Mouse (Mus musculus) liver, postnatal 0 days (tissue): ENCODE measurements around the gene Zswim1. TPM values are rescaled to one million over a fixed set of nuclear protein-coding genes. Genes with fewer than 3 reads are reported as not detected.

Experiments
- ATAC-seq: fragments of 200-750 bp; cut with Nextera tagmentation; 2 replicates; pipeline ENCODE4 v1.8.0; 2017; ENCODE audit warnings: mild to moderate bottlenecking, moderate library complexity
- DNase-seq: peaks from one replicate; pipeline ENCODE4 v3.0.0-alpha.2; 2016
- H3K27ac ChIP-seq: fragments of 300-500 bp; sonication (generic); 2 replicates; pipeline ENCODE4 v1.5.1; 2014; ENCODE audit warnings: antibody characterized with exemption, moderate library complexity, mild to moderate bottlenecking, low read depth
- H3K27me3 ChIP-seq: fragments of 300-500 bp; sonication (generic); 2 replicates; pipeline ENCODE4 v1.6.1; 2014; ENCODE audit warnings: low read length, control low read depth, mixed read lengths; ENCODE audit not compliant: insufficient read depth
- H3K36me3 ChIP-seq: fragments of 300-500 bp; sonication (generic); replicated peaks from 2 replicates; pipeline ENCODE4 v1.6.1; 2014; ENCODE audit warnings: mild to moderate bottlenecking, control low read depth, low read length, moderate library complexity, mixed read lengths; ENCODE audit not compliant: insufficient read depth
- H3K4me1 ChIP-seq: fragments of 300-500 bp; sonication (generic); 2 replicates; pipeline ENCODE4 v1.6.1; 2014; ENCODE audit warnings: antibody characterized with exemption, mild to moderate bottlenecking, control low read depth; ENCODE audit not compliant: insufficient read depth
- H3K4me2 ChIP-seq: fragments of 300-500 bp; sonication (generic); 2 replicates; pipeline ENCODE4 v1.6.1; 2014; ENCODE audit warnings: low read depth, mild to moderate bottlenecking, low read length, moderate library complexity, mixed read lengths
- H3K4me3 ChIP-seq: fragments of 300-500 bp; sonication (generic); 2 replicates; pipeline ENCODE4 v1.5.1; 2014; ENCODE audit warnings: low read depth, low read length
- H3K9ac ChIP-seq: fragments of 300-500 bp; sonication (generic); replicated peaks from 2 replicates; pipeline ENCODE4 v1.6.1; 2014; ENCODE audit warnings: mild to moderate bottlenecking, moderate library complexity
- H3K9me3 ChIP-seq: fragments of 300-500 bp; sonication (generic); 2 replicates; pipeline ENCODE4 v1.6.1; 2016; ENCODE audit warnings: mild to moderate bottlenecking, control low read depth, low read length, mixed read lengths
- CTCF ChIP-seq: sonication (generic); IDR thresholded peaks from 2 replicates; pipeline ENCODE4 v1.5.1; 2016; ENCODE audit warnings: antibody characterized with exemption, low read depth
- EP300 ChIP-seq: IDR thresholded peaks from 2 replicates; pipeline ENCODE4 v1.6.1; 2016; ENCODE audit warnings: antibody characterized with exemption, low read depth, mild to moderate bottlenecking
- WGBS: fragments of 180-500 bp; shearing (Covaris S2); extraction: QIAGEN DNeasy Blood & Tissue Kit; methylation state at CpG from one replicate; pipeline ENCODE4 v1.1.7; 2014; ENCODE audit not compliant: insufficient replicate concordance; 5-methylcytosine and 5-hydroxymethylcytosine counted together
- polyA plus RNA-seq: library from polyadenylated mRNA; unstranded; fragments of >200 nt; fragmentation: Nextera tagmentation; extraction: Ambion mirVana; gene quantifications from 2 replicates; pipeline ENCODE4 v1.2.1, GENCODE M21; 2015

Gene Zswim1
- polyA plus RNA-seq, 1 experiment from 2014 or later, result 3.1 TPM

DNA sequence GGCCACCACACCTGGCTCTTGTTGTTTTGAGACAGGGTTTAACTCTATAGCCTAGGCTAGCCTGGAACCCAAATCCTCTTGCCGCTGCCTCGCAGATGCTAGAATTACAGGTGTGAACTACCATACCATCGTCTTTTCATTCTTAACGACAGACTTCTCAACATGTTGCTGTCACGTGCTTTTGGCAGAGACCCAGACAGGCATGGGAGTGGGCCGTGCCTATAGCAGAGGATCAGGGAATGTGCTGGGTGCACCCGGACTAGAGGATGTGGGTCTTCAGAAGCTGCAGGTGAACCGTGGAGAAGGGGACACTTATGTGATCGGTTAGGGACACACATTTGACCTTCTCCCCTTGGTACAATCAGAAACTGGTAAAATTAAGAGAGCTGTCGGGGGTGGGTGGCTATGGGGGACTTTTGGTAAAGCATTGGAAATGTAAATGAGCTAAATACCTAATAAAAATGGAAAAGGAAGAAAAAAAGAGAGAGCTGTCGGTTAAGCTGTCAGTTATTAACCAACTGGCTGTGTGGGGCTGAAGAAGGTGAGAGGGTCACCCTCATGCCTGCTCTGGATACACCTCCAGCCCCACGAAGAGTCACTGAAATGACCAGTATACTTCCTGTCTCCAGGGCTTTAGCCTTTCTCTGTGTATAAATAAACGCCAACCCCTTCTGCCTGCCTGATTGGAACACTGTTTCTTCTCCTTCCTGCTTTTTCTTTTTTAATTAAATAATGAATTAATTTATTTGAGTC, 22.1 kb upstream of the Zswim1 start:
- Histone ChIP-seq H3K4me3 (no peak overlapping the region), H3K9me3 (no peaks in the 10 kb centered on the region), H3K27ac (no peak overlapping the region), H3K27me3 (no peaks in the 10 kb centered on the region), H3K4me1 (peaks cover 14% of the 10 kb centered on the region), H3K9ac (no peak overlapping the region), H3K36me3 (peaks cover 41% of the 10 kb centered on the region), H3K4me2 (no peak overlapping the region)
- ATAC-seq, result no peak
- no peak for TF ChIP-seq CTCF
- TF ChIP-seq EP300, result no peak
- no peak for DNase-seq
- 86% methylated on average over 13 of the region's 13 CpGs for WGBS

DNA sequence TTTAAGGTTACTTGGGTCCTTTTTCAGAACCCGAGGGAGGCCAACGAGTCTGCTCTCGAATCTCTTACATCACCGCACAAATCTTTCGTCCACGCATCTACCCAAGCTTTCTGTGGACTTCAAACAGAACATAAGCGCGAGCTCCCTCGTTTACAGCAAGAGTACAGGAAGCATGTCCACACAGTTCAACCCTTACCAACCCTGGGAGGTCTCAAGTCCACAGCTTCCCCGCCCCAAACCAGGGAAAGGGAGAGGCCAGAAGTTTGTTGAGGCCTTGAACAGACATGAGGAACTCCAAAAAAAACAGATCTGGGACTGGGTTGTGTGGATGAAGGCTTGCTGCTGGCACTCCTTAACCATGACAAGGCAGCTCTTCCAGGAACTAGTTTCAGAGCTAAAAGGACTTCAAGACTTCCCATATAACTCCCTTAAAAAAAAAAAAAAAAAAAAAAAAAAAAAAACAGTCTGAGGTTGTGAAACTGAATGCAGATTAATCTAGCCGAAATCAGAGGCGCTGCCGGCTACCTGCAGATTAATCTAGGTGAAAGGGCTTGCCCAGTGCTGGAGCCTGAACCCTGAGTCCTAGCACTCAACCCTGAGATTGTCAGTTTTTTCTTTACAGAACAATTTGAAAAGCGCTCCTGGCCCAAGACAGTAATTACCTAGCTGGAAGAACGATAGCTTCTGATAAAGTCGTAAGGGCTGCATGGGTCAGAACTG, 19.1 kb upstream of the Zswim1 start:
- WGBS, result 73% methylated on average over 16 of the region's 16 CpGs
- Histone ChIP-seq H3K9ac (peak overlapping the region; percentile 82), H3K27ac (peak overlapping the region; percentile 93), H3K4me2 (peak overlapping the region; percentile 77), H3K27me3 (no peaks in the 10 kb centered on the region), H3K9me3 (no peaks in the 10 kb centered on the region), H3K4me1 (peaks cover 29% of the 10 kb centered on the region), H3K4me3 (peak overlapping the region; percentile 85), H3K36me3 (peaks cover 21% of the 10 kb centered on the region)
- ATAC-seq (no peak), DNase-seq (no peak)
- no peak for TF ChIP-seq EP300
- TF ChIP-seq CTCF, result no peak

DNA sequence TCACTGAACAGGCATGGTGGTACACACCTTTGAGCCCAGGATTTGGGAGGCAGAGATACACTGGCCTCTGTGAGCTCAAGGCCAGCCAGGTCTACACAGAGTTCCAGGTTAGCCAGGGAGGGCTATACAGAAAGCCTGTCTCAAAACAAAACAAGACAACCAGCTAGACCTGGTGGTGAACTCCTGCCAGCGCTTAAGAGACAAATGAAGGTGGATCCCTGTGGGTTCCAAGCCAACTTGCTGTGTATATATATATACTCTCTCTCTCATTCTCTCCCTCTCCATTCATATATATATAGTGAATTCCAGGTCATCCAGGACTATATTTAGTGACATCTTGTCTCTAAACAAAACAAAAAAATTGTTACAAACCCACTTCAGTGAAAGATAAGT, 18.6 kb upstream of the Zswim1 start:
- ATAC-seq (no peak), DNase-seq (no peak)
- Histone ChIP-seq H3K9me3 (no peaks in the 10 kb centered on the region), H3K4me1 (peaks cover 29% of the 10 kb centered on the region), H3K4me3 (peak overlapping the region; percentile 85), H3K27me3 (no peaks in the 10 kb centered on the region), H3K36me3 (peaks cover 21% of the 10 kb centered on the region), H3K27ac (peak overlapping the region; percentile 93), H3K9ac (peak overlapping the region; percentile 82), H3K4me2 (peak overlapping the region; percentile 77)
- 59% methylated on average over 1 of the region's 1 CpGs for WGBS
- TF ChIP-seq EP300 (no peak), CTCF (no peak)

DNA sequence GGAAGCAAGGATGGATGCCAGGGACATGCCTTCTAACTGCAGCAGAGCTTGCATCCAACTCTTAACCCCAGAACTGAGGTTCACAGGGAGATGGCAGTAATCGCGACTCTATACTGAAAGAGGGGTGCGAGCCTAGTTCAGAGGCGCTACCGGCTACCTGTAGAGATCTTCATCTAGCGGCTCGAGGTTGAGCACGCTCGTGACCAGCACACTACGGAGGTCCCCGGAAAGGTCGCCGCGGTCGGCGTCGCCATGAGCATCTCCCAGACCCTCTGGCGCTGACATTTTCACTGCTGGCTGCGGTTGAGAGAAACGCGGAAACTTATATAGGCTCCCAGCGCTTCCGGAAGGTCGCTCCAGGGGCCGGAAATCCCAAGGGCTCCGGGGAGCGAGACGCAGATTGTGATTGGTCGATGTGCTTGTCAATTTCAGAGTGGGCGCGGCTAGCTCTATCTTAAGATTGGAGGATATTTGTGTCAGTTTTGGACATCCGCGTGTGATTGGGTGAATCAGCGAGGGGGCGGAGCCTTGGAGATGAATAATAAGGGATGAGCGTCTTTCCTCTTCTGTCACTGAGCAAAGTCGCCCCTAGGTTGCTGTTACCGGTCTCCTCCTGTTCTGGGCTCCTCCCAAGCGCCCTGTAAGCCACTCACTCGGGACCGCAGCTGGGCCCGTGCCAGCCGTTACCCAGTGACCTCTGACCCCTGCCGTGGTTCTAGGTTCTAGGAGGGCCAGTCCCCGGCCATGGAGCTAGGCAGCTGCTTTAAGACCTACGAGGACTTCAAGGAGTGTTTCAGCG, 17.8 kb upstream of the Zswim1 start, which contains the start of the genes Acot8 and Zswim3:
Acot8 (minus strand) TSS at position 350 of the 799 bp plus-strand sequence.
Zswim3 (plus strand) TSS at position 566 of the 799 bp plus-strand sequence.
- no peaks in the 10 kb centered on the region for H3K27me3 ChIP-seq
- H3K36me3 ChIP-seq, result peaks cover 18% of the 10 kb centered on the region
- H3K4me3 ChIP-seq, result peak within 1 kb of the TSS; percentile 85
- H3K4me1 ChIP-seq, result peaks cover 29% of the 10 kb centered on the region
- peak; percentile 96 for ATAC-seq
- DNase-seq, result peak; percentile 98
- peak within 1 kb of the TSS; percentile 83 for H3K4me2 ChIP-seq
- H3K9me3 ChIP-seq, result no peaks in the 10 kb centered on the region
- TF ChIP-seq CTCF (no peak), EP300 (peak; percentile 86)
- peak within 1 kb of the TSS; percentile 93 for H3K27ac ChIP-seq
- peak within 1 kb of the TSS; percentile 82 for H3K9ac ChIP-seq
- WGBS, result under 1% methylated on average over 47 of the region's 47 CpGs

DNA sequence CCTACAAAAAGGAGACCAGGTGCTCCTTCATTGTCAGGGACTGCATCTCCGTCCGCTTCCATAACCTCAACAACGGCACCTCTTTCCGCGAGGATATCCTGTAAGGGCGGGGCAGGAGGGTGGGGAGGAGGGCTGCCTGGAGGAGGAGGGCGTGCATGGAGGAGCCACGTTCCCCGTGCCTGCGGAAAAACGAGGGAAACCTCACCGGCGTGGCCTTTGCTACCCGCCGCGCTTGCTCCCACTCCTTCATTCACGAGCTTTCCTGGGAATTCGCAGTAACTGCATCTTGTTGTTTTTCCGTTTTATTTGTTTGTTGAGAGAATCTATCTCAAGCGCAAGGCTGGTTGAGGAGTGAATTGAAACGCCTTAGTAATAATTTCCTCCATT, 17.2 kb upstream of the Zswim1 start:
- peak overlapping the region; percentile 85 for H3K4me3 ChIP-seq
- peak overlapping the region; percentile 62 for H3K9ac ChIP-seq
- H3K9me3 ChIP-seq, result no peaks in the 10 kb centered on the region
- TF ChIP-seq EP300, result no peak
- no peak for TF ChIP-seq CTCF
- ATAC-seq (peak; percentile 70), DNase-seq (no peak)
- H3K36me3 ChIP-seq, result peaks cover 14% of the 10 kb centered on the region; the same call in 1 of the 2 replicates
- peak overlapping the region; percentile 83 for H3K4me2 ChIP-seq
- peak overlapping the region; percentile 93 for H3K27ac ChIP-seq
- H3K4me1 ChIP-seq, result peaks cover 29% of the 10 kb centered on the region
- WGBS, result 1% methylated on average over 21 of the region's 21 CpGs
- H3K27me3 ChIP-seq, result no peaks in the 10 kb centered on the region

DNA sequence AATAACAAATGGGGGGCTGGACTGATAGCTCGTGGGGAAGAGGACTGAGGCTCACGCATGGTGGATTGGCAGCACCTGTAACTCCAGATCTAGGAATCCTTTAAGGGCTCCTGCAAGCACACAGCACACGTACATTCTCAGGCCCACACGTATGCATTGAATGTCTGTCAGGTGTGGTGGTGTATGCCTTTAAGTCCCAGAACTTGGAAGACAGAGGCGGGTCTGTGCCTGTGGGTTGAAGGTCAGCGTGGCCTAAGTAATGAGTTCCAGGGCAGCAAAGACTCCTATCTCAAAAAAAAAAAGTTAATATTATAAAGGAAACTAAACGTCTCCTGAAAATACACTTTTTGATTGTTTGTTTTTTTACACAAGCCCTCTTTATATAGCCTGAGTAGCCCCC, 15.9 kb upstream of the Zswim1 start:
- peaks cover 29% of the 10 kb centered on the region for H3K4me1 ChIP-seq
- no peak for DNase-seq
- H3K27me3 ChIP-seq, result no peaks in the 10 kb centered on the region
- H3K9me3 ChIP-seq, result no peaks in the 10 kb centered on the region
- peaks cover 8% of the 10 kb centered on the region; the same call in 1 of the 2 replicates for H3K36me3 ChIP-seq
- no peak overlapping the region for H3K4me2 ChIP-seq
- no peak overlapping the region for H3K4me3 ChIP-seq
- no peak for ATAC-seq
- H3K27ac ChIP-seq, result no peak overlapping the region
- WGBS, result 68% methylated on average over 7 of the region's 7 CpGs
- H3K9ac ChIP-seq, result no peak overlapping the region
- TF ChIP-seq EP300 (no peak), CTCF (no peak)
